Mouse (Mus musculus) heart, postnatal 0 days (tissue): ENCODE data around the gene Tnks2. TPM values are rescaled to one million over a fixed set of nuclear protein-coding genes. Genes with fewer than 3 reads are reported as not detected.

Experiments used
- ATAC-seq: fragments of 200-750 bp; cut with Nextera tagmentation; 2 replicates; pipeline ENCODE4 v1.8.0; 2017; ENCODE audit warnings: low read depth, moderate number of reproducible peaks, moderate library complexity; ENCODE audit not compliant: insufficient read depth
- DNase-seq: peaks from one replicate; pipeline ENCODE4 v3.0.0-alpha.2; 2016; ENCODE audit warnings: low spot score
- H3K27ac ChIP-seq: fragments of 300-500 bp; sonication (generic); 2 replicates; pipeline ENCODE4 v1.5.1; 2014; ENCODE audit warnings: low read depth, mild to moderate bottlenecking
- H3K27me3 ChIP-seq: fragments of 300-500 bp; sonication (generic); 2 replicates; pipeline ENCODE4 v1.6.1; 2014; ENCODE audit warnings: low read length, mixed read lengths; ENCODE audit not compliant: control insufficient read depth, insufficient read depth
- H3K36me3 ChIP-seq: fragments of 300-500 bp; sonication (generic); replicated peaks from 2 replicates; pipeline ENCODE4 v1.6.1; 2014; ENCODE audit warnings: low read length, mixed read lengths; ENCODE audit not compliant: control insufficient read depth, insufficient read depth
- H3K4me1 ChIP-seq: fragments of 300-500 bp; sonication (generic); 2 replicates; pipeline ENCODE4 v1.6.1; 2014; ENCODE audit warnings: antibody characterized with exemption; ENCODE audit not compliant: control insufficient read depth, insufficient read depth
- H3K4me2 ChIP-seq: fragments of 300-500 bp; sonication (generic); 2 replicates; pipeline ENCODE4 v1.6.1; 2014; ENCODE audit warnings: low read depth, mild to moderate bottlenecking, low read length, moderate library complexity
- H3K4me3 ChIP-seq: fragments of 300-500 bp; sonication (generic); 2 replicates; pipeline ENCODE4 v1.5.1; 2014; ENCODE audit warnings: low read depth, low read length
- H3K9ac ChIP-seq: fragments of 300-500 bp; sonication (generic); replicated peaks from 2 replicates; pipeline ENCODE4 v1.6.1; 2014; ENCODE audit warnings: low read depth, low read length, mixed read lengths
- H3K9me3 ChIP-seq: fragments of 300-500 bp; sonication (generic); replicated peaks from 2 replicates; pipeline ENCODE4 v1.6.1; 2016; ENCODE audit warnings: low read length; ENCODE audit not compliant: control insufficient read depth
- CTCF ChIP-seq: IDR thresholded peaks from 2 replicates; pipeline ENCODE4 v1.5.1; 2016; ENCODE audit warnings: antibody characterized with exemption, control low read depth, low read depth
- EP300 ChIP-seq: IDR thresholded peaks from 2 replicates; pipeline ENCODE4 v1.6.1; 2016; ENCODE audit warnings: antibody characterized with exemption, low read depth
- WGBS: fragments of 180-500 bp; shearing (Covaris S2); extraction: QIAGEN DNeasy Blood & Tissue Kit; methylation state at CpG from one replicate; pipeline ENCODE4 v1.1.7; 2014; 5-methylcytosine and 5-hydroxymethylcytosine counted together
- polyA plus RNA-seq: library from polyadenylated mRNA; unstranded; fragments of >200 nt; fragmentation: Nextera tagmentation; extraction: Ambion mirVana; gene quantifications from 2 replicates; pipeline ENCODE4 v1.2.1, GENCODE M21; 2015
- total RNA-seq: library from RNA; depleted of rRNA; stranded (reverse); fragments of >200 nt; gene quantifications from 2 replicates; pipeline ENCODE4 v1.2.3, GENCODE M21; 2014; ENCODE audit warnings: low replicate concordance

The Tnks2 gene
- total and polyA plus RNA-seq, 2 experiments from 2014 or later: 19.8 to 84.8 TPM

DNA sequence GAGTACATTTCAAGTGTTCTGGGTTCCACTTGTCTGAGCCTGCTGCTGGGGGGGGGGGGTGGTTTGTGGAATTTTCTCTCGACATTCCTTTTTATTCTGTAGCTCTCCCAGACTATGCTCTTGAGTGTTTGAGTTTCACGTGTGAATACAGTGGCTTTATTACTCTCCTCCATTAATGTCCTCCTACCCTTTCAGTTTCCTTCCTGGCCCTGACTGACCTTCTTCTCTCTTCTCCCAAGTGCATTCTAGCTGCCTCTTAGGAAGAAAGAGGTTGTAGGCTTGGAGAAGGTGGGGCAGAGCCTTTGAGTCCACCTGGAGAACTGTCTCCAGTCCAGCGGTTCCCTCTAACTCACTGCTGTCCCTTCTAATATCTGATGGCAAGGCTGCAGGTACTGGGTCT lies 88.9 kb downstream of the Tnks2 start:
- Histone ChIP-seq H3K9ac (no peak overlapping the region), H3K36me3 (no peaks in the 10 kb centered on the region), H3K4me1 (peaks cover 16% of the 10 kb centered on the region), H3K9me3 (no peaks in the 10 kb centered on the region), H3K27me3 (no peaks in the 10 kb centered on the region), H3K4me3 (no peak overlapping the region), H3K4me2 (no peak overlapping the region), H3K27ac (no peak overlapping the region)
- ATAC-seq: no peak
- 51% methylated on average over 3 of the region's 3 CpGs for WGBS
- TF ChIP-seq EP300 (no peak), CTCF (no peak)
- DNase-seq: no peak

DNA sequence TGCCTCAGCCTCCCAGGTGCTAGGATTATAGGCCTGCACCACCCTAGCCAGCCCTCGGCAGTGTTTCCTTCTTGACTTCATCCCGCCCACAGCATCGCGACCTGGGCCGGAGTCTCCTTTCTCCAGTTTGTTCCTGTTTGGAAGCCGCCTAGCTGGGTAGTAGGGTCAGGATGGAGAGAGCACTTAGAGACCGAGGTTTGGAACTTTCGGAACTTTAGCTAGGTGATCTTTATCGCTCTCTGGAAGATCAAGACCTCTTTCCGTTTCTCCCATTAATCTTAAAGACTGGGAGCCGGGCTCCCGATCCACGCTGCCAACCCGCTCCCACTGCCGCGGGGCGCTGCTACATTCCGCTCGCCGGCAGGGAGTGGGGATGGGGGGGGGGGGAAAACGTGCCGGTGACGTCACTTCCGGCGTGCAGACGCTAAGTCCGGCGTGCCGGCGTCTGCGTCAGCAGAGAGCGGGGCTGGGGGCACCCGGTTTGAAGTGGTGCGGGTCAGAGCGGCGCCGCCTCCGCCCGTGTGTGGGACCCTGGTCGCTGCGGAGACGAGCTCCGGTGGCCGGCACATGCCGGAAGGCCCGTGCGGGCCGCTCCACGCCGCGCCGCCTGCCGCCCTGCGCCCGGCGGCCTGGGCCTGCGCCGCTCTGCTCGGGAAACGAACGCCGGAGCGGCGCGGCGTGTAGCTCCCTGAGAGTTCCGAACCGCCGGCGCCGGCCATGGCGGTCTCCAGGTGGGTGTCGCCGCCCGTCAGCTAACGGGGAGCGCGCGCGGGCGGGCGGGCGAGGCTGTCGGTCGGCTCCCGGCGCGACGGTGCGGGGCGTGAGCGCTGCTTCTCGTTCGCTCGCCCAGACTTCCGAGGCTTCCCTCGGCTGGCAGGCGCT lies 91.9 kb downstream of the Tnks2 start, which contains the start of gene Btaf1:
TSS of gene Btaf1 (plus strand) at position 409 of the 882 bp plus-strand sequence.
- WGBS: under 1% methylated on average over 66 of the region's 98 CpGs

DNA sequence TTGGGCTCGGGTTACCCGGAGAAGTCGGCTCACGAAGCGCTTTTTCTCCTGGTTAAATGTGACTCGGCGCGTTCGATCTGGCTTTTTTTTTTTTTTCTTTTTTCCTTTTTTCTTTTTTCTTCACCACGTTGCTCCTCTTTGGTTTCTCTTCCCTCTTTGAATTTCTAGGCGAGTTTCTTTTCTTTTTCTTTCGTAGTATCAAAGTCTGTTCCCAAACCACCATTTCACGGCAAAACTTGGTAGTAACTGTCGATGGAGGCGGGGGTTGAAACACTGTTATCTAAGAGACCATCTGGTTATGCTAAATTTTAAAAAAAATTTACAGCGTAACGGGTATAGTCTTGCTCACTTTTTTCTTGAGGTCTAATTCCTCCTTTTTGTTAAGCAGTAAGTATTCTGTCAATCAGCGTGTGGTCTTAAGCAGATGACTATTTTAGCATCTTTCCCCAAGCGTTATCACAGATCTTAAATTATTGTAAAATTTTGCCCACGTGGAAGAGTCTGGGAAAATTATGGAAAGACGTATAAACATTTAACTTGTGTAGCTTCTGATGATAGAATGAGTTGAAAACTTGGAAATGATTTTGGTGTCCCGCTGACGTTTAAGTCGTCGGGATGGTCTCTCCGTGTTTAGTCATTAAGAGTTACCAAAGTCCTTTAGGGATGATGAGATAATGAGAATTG lies 92.7 kb downstream of the Tnks2 start:
- Histone ChIP-seq H3K27me3 (no peaks in the 10 kb centered on the region), H3K9ac (peak overlapping the region; percentile 96), H3K4me2 (peak overlapping the region; percentile 88), H3K9me3 (no peaks in the 10 kb centered on the region), H3K4me3 (peak overlapping the region; percentile 98), H3K27ac (peak overlapping the region; percentile 97), H3K4me1 (peaks cover 16% of the 10 kb centered on the region), H3K36me3 (no peaks in the 10 kb centered on the region)
- ATAC-seq: no peak
- WGBS: 1% methylated on average over 26 of the region's 26 CpGs
- no peak for DNase-seq
- TF ChIP-seq CTCF: no peak
- TF ChIP-seq EP300: no peak

More for the DNA sequence above, 91.9 kb downstream of the Tnks2 start, which contains the start of gene Btaf1:
- Histone ChIP-seq H3K27me3 (no peaks in the 10 kb centered on the region), H3K4me2 (peak within 1 kb of the TSS; percentile 88), H3K4me1 (peaks cover 16% of the 10 kb centered on the region), H3K27ac (peak within 1 kb of the TSS; percentile 97), H3K9ac (peak within 1 kb of the TSS; percentile 96), H3K4me3 (peak within 1 kb of the TSS; percentile 98), H3K36me3 (no peaks in the 10 kb centered on the region), H3K9me3 (no peaks in the 10 kb centered on the region)
- TF ChIP-seq CTCF: no peak; the same call in 1 of the 2 replicates
- TF ChIP-seq EP300: no peak
- DNase-seq (peak; percentile 89), ATAC-seq (peak; percentile 97)

DNA sequence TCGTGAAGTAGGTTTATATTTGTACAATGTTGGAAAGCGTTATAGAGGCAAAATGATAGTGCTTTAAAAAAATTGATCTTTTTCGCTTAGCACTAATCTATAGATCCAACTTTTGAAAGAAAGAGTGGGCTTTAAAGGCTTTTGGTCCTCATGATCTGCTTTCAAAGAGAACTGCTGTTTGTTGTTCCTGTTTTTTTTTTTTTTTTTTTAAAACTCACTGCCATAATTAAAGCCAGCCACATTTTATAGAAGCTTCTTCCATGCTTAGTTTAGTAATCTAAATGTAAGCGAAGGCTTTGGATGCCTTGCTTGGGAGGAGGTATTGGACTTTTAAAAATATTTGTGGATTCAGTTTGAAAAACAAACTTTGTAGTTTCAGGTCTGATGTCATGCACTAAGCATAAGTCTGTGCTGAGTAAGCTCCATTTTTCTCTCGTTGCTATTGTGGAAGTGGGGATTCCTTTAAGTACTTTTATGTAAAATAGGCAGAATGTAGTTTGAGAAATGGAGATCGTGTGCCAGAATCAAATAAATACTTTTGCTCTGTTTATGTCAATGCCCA lies 93.8 kb downstream of the Tnks2 start:
- Histone ChIP-seq H3K27me3 (no peaks in the 10 kb centered on the region), H3K4me2 (0 out of 2 replicates have a peak overlapping the region, but pooled peaks have one; percentile 88), H3K9me3 (no peaks in the 10 kb centered on the region), H3K4me1 (peaks cover 16% of the 10 kb centered on the region), H3K36me3 (no peaks in the 10 kb centered on the region), H3K27ac (no peak overlapping the region), H3K4me3 (no peak overlapping the region), H3K9ac (no peak overlapping the region)
- ATAC-seq (no peak), DNase-seq (no peak)
- TF ChIP-seq EP300 (no peak), CTCF (no peak)
- WGBS: 76% methylated on average over 6 of the region's 6 CpGs

DNA sequence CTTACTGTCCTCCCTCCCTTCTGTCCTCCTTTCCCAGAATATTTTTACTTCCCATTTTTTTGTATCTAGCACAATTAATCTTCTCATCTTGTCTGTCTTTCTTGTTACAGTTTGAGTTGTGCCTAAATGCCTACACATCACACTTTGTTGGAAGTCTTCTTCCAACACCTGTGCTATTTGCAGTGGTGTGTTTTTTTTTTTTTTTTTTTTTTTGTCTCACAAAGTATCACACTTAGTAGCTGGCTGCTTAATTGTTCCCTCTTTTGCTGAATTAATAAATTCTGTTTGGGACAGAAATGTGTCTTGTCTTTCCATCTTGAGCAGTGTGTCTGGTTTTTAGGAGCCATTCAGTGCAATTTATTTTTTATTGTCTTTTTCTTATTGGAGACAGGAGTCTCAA lies 95.8 kb downstream of the Tnks2 start:
- Histone ChIP-seq H3K4me2 (no peak overlapping the region), H3K9ac (no peak overlapping the region)
- no peak for TF ChIP-seq EP300
- no peak for TF ChIP-seq CTCF

More for the DNA sequence above, 95.8 kb downstream of the Tnks2 start:
- Histone ChIP-seq H3K27ac (no peak overlapping the region), H3K9me3 (no peaks in the 10 kb centered on the region), H3K27me3 (no peaks in the 10 kb centered on the region), H3K4me1 (peaks cover 16% of the 10 kb centered on the region), H3K4me3 (no peak overlapping the region), H3K36me3 (no peaks in the 10 kb centered on the region)
- DNase-seq: no peak
- ATAC-seq: no peak
